Mouse (Mus musculus) liver, adult 2 months (tissue): ENCODE data around the gene Kansl3. TPM values are rescaled to one million over a fixed set of nuclear protein-coding genes. Genes with fewer than 3 reads are reported as not detected.

Experiments used
- DNase-seq: peaks from one replicate; pipeline ENCODE4 v3.0.0-alpha.2; 2011; ENCODE audit warnings: low read depth, low spot score; ENCODE audit errors: extremely low read depth
- H3K27ac ChIP-seq: fragments of 200-500 bp; replicated peaks from 2 replicates; pipeline ENCODE4 v1.5.1; 2012; ENCODE audit warnings: low read depth, mild to moderate bottlenecking, control low read depth, inconsistent platforms, low read length; ENCODE audit not compliant: insufficient read depth
- H3K27me3 ChIP-seq: fragments of 200-500 bp; 2 replicates; pipeline ENCODE4 v1.6.1; 2012; ENCODE audit warnings: mild to moderate bottlenecking, moderate library complexity, low read length, inconsistent platforms; ENCODE audit not compliant: control insufficient read depth, insufficient read depth
- H3K36me3 ChIP-seq: fragments of 200-500 bp; 2 replicates; pipeline ENCODE4 v1.6.1; 2012; ENCODE audit warnings: low read length, inconsistent platforms; ENCODE audit not compliant: control insufficient read depth, insufficient read depth
- H3K4me1 ChIP-seq: fragments of 200-500 bp; 2 replicates; pipeline ENCODE4 v1.6.1; 2011; ENCODE audit warnings: low read length; ENCODE audit not compliant: control insufficient read depth, insufficient read depth
- H3K4me3 ChIP-seq: fragments of 200-500 bp; 2 replicates; pipeline ENCODE4 v1.5.1; 2011; ENCODE audit warnings: low read depth, mild to moderate bottlenecking, control low read depth, low read length, moderate library complexity; ENCODE audit not compliant: insufficient read depth
- H3K79me2 ChIP-seq: fragments of 200-500 bp; 2 replicates; pipeline ENCODE4 v1.6.1; 2012; ENCODE audit warnings: inconsistent platforms, mild to moderate bottlenecking, low read length, moderate library complexity; ENCODE audit not compliant: control insufficient read depth, insufficient read depth
- H3K9ac ChIP-seq: fragments of 200-500 bp; 2 replicates; pipeline ENCODE4 v1.6.1; 2012; ENCODE audit warnings: low read depth, mild to moderate bottlenecking, control low read depth, inconsistent platforms, low read length
- CTCF ChIP-seq: fragments of 200-500 bp; IDR thresholded peaks from 2 replicates; pipeline ENCODE4 v1.5.1; 2011; ENCODE audit warnings: low read depth, low read length, control low read depth
- POLR2A ChIP-seq: fragments of 200-500 bp; IDR thresholded peaks from 2 replicates; pipeline ENCODE4 v1.6.1; 2011; ENCODE audit warnings: low read length, control low read depth; ENCODE audit not compliant: insufficient read depth; ENCODE audit errors: extremely low read depth
- WGBS: fragments of 180-500 bp; shearing (Covaris S2); methylation state at CpG from one replicate; pipeline ENCODE4 v1.1.7; 2018; 5-methylcytosine and 5-hydroxymethylcytosine counted together
- polyA plus RNA-seq: library from polyadenylated mRNA; depleted of rRNA; stranded (reverse); fragments of >200 nt; gene quantifications from 2 replicates; pipeline ENCODE4 v1.2.3, GENCODE M21; 2012
- total RNA-seq: library from RNA; depleted of rRNA; stranded (reverse); fragments of >200 nt; gene quantifications from 2 replicates; pipeline ENCODE4 v1.2.3, GENCODE M21; 2014

Gene Kansl3
- total and polyA plus RNA-seq, 2 experiments: 14.9 to 25.4 TPM

DNA sequence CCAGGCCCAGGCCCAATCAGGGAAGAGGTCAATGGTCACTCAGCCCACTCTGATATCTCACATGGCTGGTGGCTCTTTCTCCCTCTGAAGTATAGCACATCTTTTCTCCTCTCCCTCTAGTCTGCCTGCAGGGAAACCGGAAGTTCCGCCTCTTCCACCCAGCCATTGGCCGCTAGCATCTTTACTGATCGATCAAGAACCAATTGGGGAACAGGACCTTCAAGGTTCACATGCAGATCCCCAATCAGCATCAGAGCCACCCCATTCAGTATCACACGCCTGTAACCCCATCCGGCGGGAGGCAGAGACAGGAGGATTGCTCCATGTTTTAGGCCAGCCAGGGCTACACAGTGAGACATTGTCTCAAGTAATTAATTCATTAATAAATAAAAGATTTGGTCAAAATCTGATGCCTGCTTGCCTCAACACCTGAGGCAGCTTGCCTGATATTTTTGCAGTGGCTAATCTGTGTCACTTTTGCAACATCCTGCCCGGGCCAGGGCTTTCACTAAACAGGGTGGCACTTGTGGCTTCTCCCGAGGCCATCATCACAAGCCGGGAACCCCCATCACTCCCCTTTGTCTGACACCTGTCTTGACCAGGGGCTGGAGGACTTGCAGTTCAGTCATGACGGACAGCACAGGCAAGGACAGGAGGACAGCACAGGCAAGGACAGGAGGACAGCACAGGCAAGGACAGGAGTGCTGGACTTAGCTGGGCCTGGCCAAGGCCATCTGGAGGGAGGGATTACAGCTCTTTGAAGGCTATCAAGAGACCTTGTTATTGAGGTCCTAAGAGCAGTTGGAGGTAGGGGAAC lies 53.8 kb downstream of the Kansl3 start:
- 91% methylated on average over 11 of the region's 11 CpGs for WGBS
- DNase-seq: no peak

DNA sequence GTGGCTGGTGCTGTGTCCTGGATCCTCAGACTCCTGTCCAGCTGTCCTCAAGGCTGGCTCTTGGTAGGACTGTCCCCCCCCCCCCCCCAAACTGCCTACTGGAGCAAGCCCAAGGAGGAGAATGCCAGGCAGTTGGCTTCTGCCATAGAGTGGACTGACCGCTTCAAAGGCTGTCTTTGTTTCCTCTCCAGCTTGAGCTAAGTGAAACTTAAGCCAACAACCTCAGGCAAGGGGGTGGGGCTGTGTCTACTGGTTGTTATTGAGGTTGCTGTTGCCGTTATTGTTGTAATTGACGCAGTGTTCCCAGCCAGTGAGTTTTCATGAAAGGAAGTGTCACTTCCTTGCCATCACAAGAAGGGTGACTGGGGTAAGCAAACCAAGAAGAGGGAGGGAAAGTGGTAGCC lies 59.5 kb downstream of the Kansl3 start:
- no peak for DNase-seq
- Histone ChIP-seq H3K79me2 (no peaks in the 10 kb centered on the region; the same call in 1 of the 2 replicates), H3K36me3 (no peaks in the 10 kb centered on the region), H3K27ac (no peak overlapping the region), H3K27me3 (no peaks in the 10 kb centered on the region), H3K9ac (no peak overlapping the region), H3K4me3 (no peak overlapping the region), H3K4me1 (peaks cover 4% of the 10 kb centered on the region; the same call in 1 of the 2 replicates)
- WGBS: 65% methylated on average over 3 of the region's 3 CpGs
- TF ChIP-seq POLR2A (no peak), CTCF (no peak)

More for the DNA sequence above, 53.8 kb downstream of the Kansl3 start:
- Histone ChIP-seq H3K36me3 (no peaks in the 10 kb centered on the region), H3K27me3 (no peaks in the 10 kb centered on the region), H3K4me1 (no peaks in the 10 kb centered on the region), H3K9ac (no peak overlapping the region), H3K4me3 (no peak overlapping the region), H3K27ac (no peak overlapping the region), H3K79me2 (no peaks in the 10 kb centered on the region; the same call in 1 of the 2 replicates)
- no peak for TF ChIP-seq POLR2A
- TF ChIP-seq CTCF: no peak

DNA sequence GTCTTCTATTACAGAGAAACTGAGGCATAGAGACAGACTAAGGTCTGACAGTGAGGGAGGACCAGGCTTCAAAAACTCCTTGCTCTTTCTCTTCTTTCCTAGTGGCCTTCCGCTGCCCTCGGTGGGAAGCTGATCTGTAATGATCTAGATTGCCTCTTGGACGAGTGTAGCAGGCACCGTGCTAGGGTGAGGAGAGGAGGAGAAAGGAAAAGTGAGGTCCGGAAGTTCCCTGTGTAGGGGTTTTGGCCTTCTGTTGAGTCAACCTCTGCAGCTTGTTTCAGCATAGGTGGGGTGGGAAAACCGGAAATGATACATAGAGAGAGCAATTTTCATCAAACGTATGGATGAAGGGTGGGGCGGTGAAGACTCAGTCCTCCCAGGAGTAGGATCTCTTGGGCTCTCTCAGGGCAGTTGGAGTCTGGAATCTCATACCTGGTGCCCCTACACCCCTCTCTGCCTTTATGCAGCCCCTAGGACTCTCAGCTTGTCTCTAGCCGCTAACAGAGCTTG lies 60.0 kb downstream of the Kansl3 start:
- H3K4me3 ChIP-seq: no peak overlapping the region
- H3K4me1 ChIP-seq: peaks cover 4% of the 10 kb centered on the region; the same call in 1 of the 2 replicates
- H3K9ac ChIP-seq: no peak overlapping the region
- no peaks in the 10 kb centered on the region for H3K36me3 ChIP-seq
- TF ChIP-seq POLR2A (no peak), CTCF (no peak)
- no peak overlapping the region for H3K27ac ChIP-seq
- no peak for DNase-seq
- no peaks in the 10 kb centered on the region; the same call in 1 of the 2 replicates for H3K79me2 ChIP-seq
- WGBS: 85% methylated on average over 9 of the region's 9 CpGs
- H3K27me3 ChIP-seq: no peaks in the 10 kb centered on the region

DNA sequence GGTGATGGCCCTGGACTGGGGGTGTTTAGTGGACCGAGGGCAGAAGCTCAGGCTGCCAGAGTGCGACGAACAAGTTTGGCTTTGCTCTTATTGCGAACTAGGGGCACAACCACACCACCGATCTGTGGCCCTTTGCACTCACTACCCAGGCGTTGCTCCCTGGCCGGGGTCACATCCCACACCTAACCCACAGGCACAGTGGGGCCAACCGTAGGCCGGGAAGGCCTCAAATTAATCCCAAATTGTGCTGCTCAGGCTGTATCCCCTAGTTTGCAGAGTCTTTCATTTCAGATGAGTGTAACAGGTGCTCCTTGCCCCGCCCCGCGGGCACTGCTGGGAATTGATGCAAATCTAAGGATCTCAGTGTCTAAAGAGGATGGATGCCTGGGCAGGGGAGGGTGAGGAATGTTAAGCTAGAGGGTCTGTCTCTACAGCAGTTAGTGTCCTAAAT lies 60.5 kb downstream of the Kansl3 start:
- peak; percentile 38 for DNase-seq
- no peaks in the 10 kb centered on the region for H3K36me3 ChIP-seq
- peaks cover 4% of the 10 kb centered on the region; the same call in 1 of the 2 replicates for H3K4me1 ChIP-seq
- peak overlapping the region; percentile 90 for H3K4me3 ChIP-seq
- WGBS: 20% methylated on average over 12 of the region's 12 CpGs
- H3K79me2 ChIP-seq: no peaks in the 10 kb centered on the region; the same call in 1 of the 2 replicates
- H3K9ac ChIP-seq: peak overlapping the region; percentile 92; the same call in 1 of the 2 replicates
- no peak overlapping the region for H3K27ac ChIP-seq
- no peak for TF ChIP-seq POLR2A
- H3K27me3 ChIP-seq: no peaks in the 10 kb centered on the region

DNA sequence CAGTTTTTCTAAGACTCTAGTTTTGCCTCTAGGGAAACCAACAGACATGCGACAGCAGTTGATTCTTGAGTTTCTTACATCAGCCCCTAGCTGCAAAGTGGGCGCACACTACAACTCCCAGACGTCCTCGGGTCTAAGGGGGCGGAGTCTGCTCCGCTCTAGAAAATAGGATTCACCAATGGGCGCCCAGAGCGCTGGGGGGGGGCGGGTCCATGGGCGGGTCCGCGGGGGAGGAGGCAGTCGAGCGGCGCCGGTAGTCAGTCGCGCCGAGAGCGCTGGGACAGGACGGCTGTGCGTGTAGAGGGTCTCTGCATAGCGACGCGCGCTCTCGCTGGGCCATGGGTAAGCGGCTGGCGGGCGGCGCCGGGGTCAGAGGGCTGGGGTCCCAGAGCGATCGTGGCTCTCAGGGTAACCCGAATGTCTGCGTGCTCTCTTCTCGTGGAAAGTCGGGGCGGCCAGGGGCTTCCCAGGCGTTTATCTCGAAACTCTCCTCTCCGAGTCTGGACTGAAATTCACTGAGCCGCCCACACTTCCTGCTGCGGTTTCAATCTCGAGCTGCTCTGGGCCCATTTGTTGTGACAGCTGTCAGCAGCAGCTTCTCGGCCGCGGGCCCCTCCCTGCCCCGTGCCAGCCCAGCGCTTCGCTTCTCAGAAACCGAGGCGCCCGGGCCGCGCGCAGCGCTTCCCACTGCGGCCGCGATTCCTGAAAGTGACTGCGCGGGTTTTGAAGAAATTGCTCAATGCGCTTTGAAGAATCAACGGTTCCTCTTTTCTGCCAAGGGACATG lies 61.3 kb downstream of the Kansl3 start, which contains the start of gene Arid5a:
Gene Arid5a, plus strand, starts transcription at position 239 of the 786 bp plus-strand sequence.
- H3K27me3 ChIP-seq: no peaks in the 10 kb centered on the region
- no peaks in the 10 kb centered on the region; the same call in 1 of the 2 replicates for H3K79me2 ChIP-seq
- peak within 1 kb of the TSS; percentile 92 for H3K9ac ChIP-seq
- H3K36me3 ChIP-seq: no peaks in the 10 kb centered on the region
- under 1% methylated on average over 65 of the region's 65 CpGs for WGBS
- peak; percentile 65 for DNase-seq
- H3K4me3 ChIP-seq: peak within 1 kb of the TSS; percentile 90
- TF ChIP-seq CTCF (no peak), POLR2A (peak; percentile 100)
- H3K27ac ChIP-seq: peak within 1 kb of the TSS; percentile 67
- peaks cover 5% of the 10 kb centered on the region for H3K4me1 ChIP-seq
